Mouse (Mus musculus) hindbrain, embryonic 16.5 days (tissue): ENCODE measurements around the gene Cotl1. TPM values are rescaled to one million over a fixed set of nuclear protein-coding genes. Genes with fewer than 3 reads are reported as not detected.
A peak's percentile ranks its signal among the peaks of the same experiment; 100 is the strongest.

Experiments used
- ATAC-seq: fragments of 200-750 bp; cut with Nextera tagmentation; 2 replicates; pipeline ENCODE4 v1.8.0; 2017; ENCODE audit warnings: moderate TSS enrichment, moderate library complexity
- H3K27ac ChIP-seq: fragments of 300-500 bp; sonication (generic); 2 replicates; pipeline ENCODE4 v1.5.1; 2014; ENCODE audit warnings: low read depth, mild to moderate bottlenecking, control low read depth, low read length, moderate library complexity
- H3K27me3 ChIP-seq: fragments of 300-500 bp; sonication (generic); replicated peaks from 2 replicates; pipeline ENCODE4 v1.6.1; 2014; ENCODE audit warnings: low read length; ENCODE audit not compliant: control insufficient read depth, insufficient read depth
- H3K36me3 ChIP-seq: fragments of 300-500 bp; sonication (generic); 2 replicates; pipeline ENCODE4 v1.6.1; 2014; ENCODE audit warnings: mild to moderate bottlenecking, low read length, moderate library complexity, mixed read lengths; ENCODE audit not compliant: control insufficient read depth, insufficient read depth
- H3K4me1 ChIP-seq: fragments of 300-500 bp; sonication (generic); 2 replicates; pipeline ENCODE4 v1.6.1; 2014; ENCODE audit warnings: low read depth, low read length; ENCODE audit not compliant: control insufficient read depth, insufficient read depth
- H3K4me2 ChIP-seq: fragments of 300-500 bp; sonication (generic); 2 replicates; pipeline ENCODE4 v1.6.1; 2014; ENCODE audit warnings: mild to moderate bottlenecking, low read length, control low read depth, moderate library complexity
- H3K4me3 ChIP-seq: fragments of 300-500 bp; sonication (generic); 2 replicates; pipeline ENCODE4 v1.5.1; 2014; ENCODE audit warnings: mild to moderate bottlenecking, low read length, control low read depth, moderate library complexity
- H3K9ac ChIP-seq: fragments of 300-500 bp; sonication (generic); 2 replicates; pipeline ENCODE4 v1.6.1; 2014; ENCODE audit warnings: low read depth, mild to moderate bottlenecking, control low read depth, low read length, moderate library complexity
- H3K9me3 ChIP-seq: fragments of 300-500 bp; sonication (generic); 2 replicates; pipeline ENCODE4 v1.6.1; 2014; ENCODE audit warnings: mild to moderate bottlenecking, low read length, moderate library complexity; ENCODE audit not compliant: control insufficient read depth
- WGBS: fragments of 180-500 bp; shearing (Covaris S2); extraction: QIAGEN DNeasy Blood & Tissue Kit; methylation state at CpG from one replicate; pipeline ENCODE4 v1.1.7; 2014; 5-methylcytosine and 5-hydroxymethylcytosine counted together
- polyA plus RNA-seq: library from polyadenylated mRNA; unstranded; fragments of >200 nt; fragmentation: Nextera tagmentation; extraction: Ambion mirVana; gene quantifications from 2 replicates; pipeline ENCODE4 v1.2.1, GENCODE M21; 2015

Gene Cotl1
- polyA plus RNA-seq, 1 experiment from 2014 or later = 112 TPM

GRCm38 (mm10) chr8:119788607-119789381, 51.5 kb downstream of the Cotl1 start:
- no peak overlapping the region for H3K4me3 ChIP-seq
- H3K27ac ChIP-seq = no peak overlapping the region
- H3K9ac ChIP-seq = no peak overlapping the region
- no peak overlapping the region for H3K4me2 ChIP-seq
- WGBS = 70% methylated on average over 9 of the region's 9 CpGs
- no peaks in the 10 kb centered on the region for H3K36me3 ChIP-seq
- peaks cover 15% of the 10 kb centered on the region for H3K4me1 ChIP-seq
- H3K27me3 ChIP-seq = no peaks in the 10 kb centered on the region
- ATAC-seq = no peak
- H3K9me3 ChIP-seq = no peaks in the 10 kb centered on the region

DNA sequence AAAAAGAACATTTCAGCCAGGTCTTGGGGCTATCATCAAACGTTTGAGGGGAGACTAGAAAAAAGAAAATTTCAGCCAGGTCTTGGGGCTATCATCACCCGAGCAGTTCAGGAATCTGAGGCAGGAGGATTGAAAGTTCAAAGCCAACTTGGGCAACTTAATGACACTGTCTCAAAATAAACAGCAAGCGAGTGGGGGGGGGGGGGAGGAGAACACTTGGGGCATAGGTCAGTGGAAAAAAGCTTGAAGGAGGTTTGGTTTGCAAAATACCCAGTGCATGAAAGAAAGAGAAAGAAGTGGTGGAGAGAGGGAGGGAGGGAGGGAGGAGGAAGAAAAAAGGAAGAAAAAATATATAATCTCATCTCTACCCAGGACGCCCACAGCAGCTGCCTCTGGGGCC, 53.0 kb downstream of the Cotl1 start:
- no peaks in the 10 kb centered on the region for H3K27me3 ChIP-seq
- 0 out of 2 replicates have a peak overlapping the region, but pooled peaks have one; percentile 22 for H3K9ac ChIP-seq
- 54% methylated on average over 4 of the region's 4 CpGs for WGBS
- ATAC-seq = no peak
- no peak overlapping the region for H3K4me2 ChIP-seq
- no peaks in the 10 kb centered on the region for H3K36me3 ChIP-seq
- H3K4me3 ChIP-seq = no peak overlapping the region
- H3K9me3 ChIP-seq = no peaks in the 10 kb centered on the region
- H3K27ac ChIP-seq = no peak overlapping the region
- peaks cover 15% of the 10 kb centered on the region for H3K4me1 ChIP-seq

- H3K36me3 ChIP-seq = no peaks in the 10 kb centered on the region
- H3K4me2 ChIP-seq = no peak overlapping the region
- no peak overlapping the region for H3K27ac ChIP-seq
- no peak overlapping the region for H3K9ac ChIP-seq
- no peaks in the 10 kb centered on the region for H3K9me3 ChIP-seq
- ATAC-seq = no peak
- peaks cover 12% of the 10 kb centered on the region for H3K4me1 ChIP-seq
- WGBS = 84% methylated on average over 3 of the region's 3 CpGs
- H3K27me3 ChIP-seq = no peaks in the 10 kb centered on the region
- no peak overlapping the region for H3K4me3 ChIP-seq
Observed at GRCm38 (mm10) chr8:119786871-119787270, 53.5 kb downstream of the Cotl1 start.

DNA sequence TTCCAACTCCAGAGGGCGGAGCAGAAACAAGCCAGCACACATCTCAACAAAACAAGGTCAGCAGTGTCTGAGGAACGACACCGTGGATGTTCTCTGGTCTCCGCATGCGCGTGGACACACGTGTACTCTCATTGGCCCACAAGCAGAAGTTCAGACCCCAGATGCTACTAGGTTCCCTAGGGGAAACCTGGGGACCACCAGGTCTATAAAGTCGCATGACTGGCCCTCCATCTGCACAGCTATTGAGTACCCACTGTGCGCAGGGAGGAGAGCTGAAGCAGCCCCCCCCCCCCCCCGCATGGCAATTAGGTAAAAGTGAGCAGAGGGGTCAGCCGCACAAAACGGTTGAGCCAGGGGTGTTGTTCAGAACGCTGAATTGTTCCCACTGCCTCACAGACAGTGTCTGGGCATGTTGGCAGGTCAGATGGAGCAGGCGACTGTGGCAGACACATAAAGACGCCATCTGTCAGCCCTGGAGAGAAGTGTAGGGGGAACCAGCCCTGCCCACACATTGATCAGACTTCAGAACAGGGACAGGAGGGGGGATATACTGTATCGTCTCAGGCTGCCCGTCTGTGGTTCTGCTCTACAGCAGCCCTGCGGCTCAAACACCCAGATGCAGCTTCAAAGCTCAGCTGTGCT, 54.5 kb downstream of the Cotl1 start:
- ATAC-seq = peak; percentile 49
- H3K4me1 ChIP-seq = peaks cover 4% of the 10 kb centered on the region
- H3K4me2 ChIP-seq = peak overlapping the region; percentile 11; the same call in 1 of the 2 replicates
- H3K27me3 ChIP-seq = no peaks in the 10 kb centered on the region
- H3K9me3 ChIP-seq = no peaks in the 10 kb centered on the region
- H3K4me3 ChIP-seq = no peak overlapping the region
- H3K36me3 ChIP-seq = no peaks in the 10 kb centered on the region
- 17% methylated on average over 17 of the region's 18 CpGs for WGBS
- peak overlapping the region; percentile 1; the same call in 1 of the 2 replicates for H3K9ac ChIP-seq
- no peak overlapping the region for H3K27ac ChIP-seq

DNA sequence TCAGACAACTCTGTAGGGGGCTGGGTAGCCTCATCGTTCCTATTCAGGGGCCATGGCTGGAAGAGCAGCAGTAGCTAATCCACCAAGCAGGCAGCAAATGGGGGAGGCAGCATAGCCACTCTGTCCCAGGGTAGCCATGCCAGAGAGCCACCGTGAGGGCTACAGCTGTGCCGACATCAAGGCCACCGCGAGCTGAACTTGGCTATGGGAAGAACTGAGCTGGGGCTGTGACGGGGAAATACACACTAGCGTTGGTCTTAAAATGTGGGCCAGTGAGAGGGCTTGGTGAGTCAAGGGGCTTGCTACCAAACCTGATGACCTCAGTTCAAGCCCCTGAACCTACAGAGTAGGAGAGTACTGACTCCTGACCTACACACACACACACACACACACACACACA, 55.7 kb downstream of the Cotl1 start:
- WGBS = 68% methylated on average over 7 of the region's 7 CpGs
- Histone ChIP-seq H3K27ac (no peak overlapping the region), H3K36me3 (no peaks in the 10 kb centered on the region), H3K27me3 (no peaks in the 10 kb centered on the region), H3K4me2 (no peak overlapping the region), H3K9ac (no peak overlapping the region), H3K4me1 (no peaks in the 10 kb centered on the region; the same call in none of the 2 replicates), H3K9me3 (no peaks in the 10 kb centered on the region), H3K4me3 (no peak overlapping the region)
- no peak for ATAC-seq

DNA sequence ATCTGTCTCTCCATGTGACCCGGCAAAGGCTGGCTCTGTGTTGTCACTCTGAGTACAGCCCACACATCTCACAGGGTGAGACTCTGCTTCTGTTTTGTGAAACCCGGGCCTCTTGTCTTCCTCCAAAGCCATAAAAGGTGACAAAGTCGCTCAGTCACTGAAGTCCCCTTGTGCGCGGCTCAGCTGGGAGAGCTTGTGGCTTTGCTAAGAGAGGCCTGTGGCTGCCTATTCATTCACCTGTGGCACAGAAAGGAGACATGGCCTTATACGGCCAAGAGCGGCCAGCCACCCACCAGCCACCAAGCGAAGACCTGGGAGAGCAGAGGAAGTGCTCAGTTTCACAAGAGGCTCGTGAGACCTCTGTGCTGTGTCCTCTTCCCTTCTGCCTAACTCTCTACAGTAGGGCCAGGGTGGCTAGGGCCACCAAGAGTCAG, 56.2 kb downstream of the Cotl1 start:
- no peak overlapping the region for H3K4me3 ChIP-seq
- H3K27ac ChIP-seq = no peak overlapping the region
- no peak for ATAC-seq
- 49% methylated on average over 9 of the region's 9 CpGs for WGBS
- H3K9ac ChIP-seq = no peak overlapping the region
- H3K4me2 ChIP-seq = no peak overlapping the region
- H3K9me3 ChIP-seq = no peaks in the 10 kb centered on the region
- no peaks in the 10 kb centered on the region; the same call in none of the 2 replicates for H3K4me1 ChIP-seq
- H3K36me3 ChIP-seq = no peaks in the 10 kb centered on the region
- no peaks in the 10 kb centered on the region for H3K27me3 ChIP-seq

DNA sequence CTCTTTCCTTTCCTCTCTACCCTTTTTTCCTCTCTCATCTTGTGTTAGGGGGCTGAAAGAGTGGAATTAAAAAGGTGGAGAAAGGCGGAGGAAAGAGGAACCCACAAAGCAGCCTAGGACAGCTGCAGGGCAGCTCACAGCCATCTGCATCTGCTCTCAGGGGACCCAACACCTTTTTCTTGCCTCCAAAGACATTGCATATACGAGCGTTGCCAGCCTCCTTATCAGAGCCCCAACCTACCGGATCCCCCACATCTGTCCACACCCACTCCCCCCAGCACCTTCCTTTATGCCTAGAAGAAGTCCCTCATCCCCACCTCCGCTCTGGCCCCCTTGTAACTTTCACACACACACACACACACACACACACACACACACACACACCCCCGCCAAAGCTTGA, 56.8 kb downstream of the Cotl1 start:
- WGBS = 76% methylated on average over 6 of the region's 6 CpGs
- H3K4me1 ChIP-seq = peaks cover 4% of the 10 kb centered on the region
- no peak overlapping the region for H3K9ac ChIP-seq
- no peaks in the 10 kb centered on the region for H3K9me3 ChIP-seq
- H3K4me2 ChIP-seq = no peak overlapping the region
- no peak overlapping the region for H3K27ac ChIP-seq
- no peak overlapping the region for H3K4me3 ChIP-seq
- H3K27me3 ChIP-seq = no peaks in the 10 kb centered on the region
- no peaks in the 10 kb centered on the region for H3K36me3 ChIP-seq
- ATAC-seq = no peak

DNA sequence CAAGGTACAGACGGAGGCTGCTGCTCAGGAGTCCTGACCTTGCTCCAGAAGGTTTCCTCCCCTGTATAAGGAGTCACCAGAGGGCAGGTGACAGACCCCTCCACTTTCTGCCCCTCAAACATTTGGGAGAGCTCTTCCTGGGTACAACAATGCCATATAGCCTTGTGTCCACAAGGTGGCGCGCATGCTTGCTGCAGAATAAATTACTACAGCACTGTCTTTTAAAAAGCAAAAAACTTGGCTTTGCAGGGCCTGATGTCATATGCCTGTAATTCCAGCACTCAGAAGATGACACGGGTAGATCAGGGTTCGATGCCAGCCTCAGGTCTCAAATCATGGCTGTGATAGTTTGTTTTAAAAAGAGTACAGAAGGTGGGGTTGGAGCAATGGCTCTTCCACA, 57.6 kb downstream of the Cotl1 start:
- no peak overlapping the region for H3K4me3 ChIP-seq
- H3K4me2 ChIP-seq = no peak overlapping the region
- peaks cover 7% of the 10 kb centered on the region for H3K4me1 ChIP-seq
- no peaks in the 10 kb centered on the region for H3K36me3 ChIP-seq
- no peak overlapping the region for H3K27ac ChIP-seq
- H3K9ac ChIP-seq = no peak overlapping the region
- H3K27me3 ChIP-seq = no peaks in the 10 kb centered on the region
- no peak for ATAC-seq
- WGBS = 10% methylated on average over 5 of the region's 5 CpGs
- no peaks in the 10 kb centered on the region for H3K9me3 ChIP-seq

GRCm38 (mm10) chr8:119781086-119781840, 59.1 kb downstream of the Cotl1 start:
- Histone ChIP-seq H3K4me2 (no peak overlapping the region), H3K9ac (no peak overlapping the region), H3K27me3 (no peaks in the 10 kb centered on the region), H3K9me3 (no peaks in the 10 kb centered on the region), H3K27ac (no peak overlapping the region), H3K4me1 (peaks cover 18% of the 10 kb centered on the region), H3K4me3 (no peak overlapping the region), H3K36me3 (no peaks in the 10 kb centered on the region)
- no peak for ATAC-seq
- 76% methylated on average over 4 of the region's 4 CpGs for WGBS
